Mouse (Mus musculus): ENCODE results near the gene Slc30a1. TPM values are rescaled to one million over a fixed set of nuclear protein-coding genes. Genes with fewer than 3 reads are reported as not detected.

Slc30a1 gene
- polyA plus RNA-seq, 1 experiment from 2014 or later = 3.1 TPM

DNA sequence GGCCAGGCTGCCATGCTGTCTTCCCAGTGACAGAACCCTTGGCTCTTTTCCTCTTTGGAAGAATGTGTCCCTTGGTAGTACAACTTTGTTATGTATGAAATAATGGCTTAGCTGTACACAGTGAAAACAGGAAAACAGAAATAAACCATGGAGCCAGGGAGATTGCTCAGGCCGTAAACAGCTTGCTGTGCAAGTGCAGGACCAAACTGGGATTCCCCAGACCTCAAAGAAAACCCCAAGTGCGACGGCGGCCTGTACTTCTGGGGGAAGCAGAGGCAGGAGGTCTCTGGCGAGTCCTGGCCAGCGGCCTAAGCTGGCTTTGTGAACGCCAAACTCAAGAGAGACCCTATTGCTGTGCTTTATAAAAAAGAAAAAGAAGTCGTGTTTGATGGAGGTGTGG lies 42.0 kb downstream of the Slc30a1 start:
- Histone ChIP-seq H3K4me3 (no peak overlapping the region), H3K9me3 (no peaks in the 10 kb centered on the region), H3K27ac (no peak overlapping the region), H3K27me3 (no peaks in the 10 kb centered on the region), H3K4me1 (no peaks in the 10 kb centered on the region), H3K36me3 (no peaks in the 10 kb centered on the region), H3K9ac (no peak overlapping the region), H3K4me2 (no peak overlapping the region)
- ATAC-seq (ENCODE audit: borderline replicate concordance, extremely low read depth, low FRiP score, low TSS enrichment) = no peak
- 76% methylated on average over 8 of the region's 8 CpGs for WGBS

DNA sequence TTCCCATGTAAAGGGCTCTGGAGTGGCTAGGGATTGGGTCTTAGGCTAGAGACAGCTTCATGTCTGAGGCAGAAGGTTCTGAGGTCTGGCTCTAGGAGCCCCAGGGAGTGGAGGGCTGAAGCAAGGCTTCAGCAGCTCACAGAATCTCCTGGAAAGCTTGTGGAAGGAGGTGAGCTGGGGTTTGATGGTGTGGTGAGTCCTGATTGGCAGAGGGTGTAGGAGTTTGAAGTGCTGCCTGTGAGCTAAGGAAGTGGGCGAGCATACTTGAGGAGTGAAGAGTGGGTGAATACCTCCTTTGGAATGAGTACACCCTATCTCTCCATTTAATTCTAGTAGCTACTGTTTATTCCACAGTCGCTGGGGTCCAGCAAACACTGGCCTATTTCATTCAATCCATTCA lies 44.0 kb downstream of the Slc30a1 start:
- H3K27me3 ChIP-seq = no peaks in the 10 kb centered on the region
- H3K9me3 ChIP-seq = no peaks in the 10 kb centered on the region
- H3K36me3 ChIP-seq = no peaks in the 10 kb centered on the region
- H3K9ac ChIP-seq = no peak overlapping the region
- no peak overlapping the region for H3K4me2 ChIP-seq
- no peak overlapping the region for H3K27ac ChIP-seq
- WGBS = 26% methylated on average over 2 of the region's 2 CpGs
- peaks cover 3% of the 10 kb centered on the region; the same call in 1 of the 2 replicates for H3K4me1 ChIP-seq
- ATAC-seq (ENCODE audit: borderline replicate concordance, extremely low read depth, low FRiP score, low TSS enrichment) = no peak
- H3K4me3 ChIP-seq = no peak overlapping the region

DNA sequence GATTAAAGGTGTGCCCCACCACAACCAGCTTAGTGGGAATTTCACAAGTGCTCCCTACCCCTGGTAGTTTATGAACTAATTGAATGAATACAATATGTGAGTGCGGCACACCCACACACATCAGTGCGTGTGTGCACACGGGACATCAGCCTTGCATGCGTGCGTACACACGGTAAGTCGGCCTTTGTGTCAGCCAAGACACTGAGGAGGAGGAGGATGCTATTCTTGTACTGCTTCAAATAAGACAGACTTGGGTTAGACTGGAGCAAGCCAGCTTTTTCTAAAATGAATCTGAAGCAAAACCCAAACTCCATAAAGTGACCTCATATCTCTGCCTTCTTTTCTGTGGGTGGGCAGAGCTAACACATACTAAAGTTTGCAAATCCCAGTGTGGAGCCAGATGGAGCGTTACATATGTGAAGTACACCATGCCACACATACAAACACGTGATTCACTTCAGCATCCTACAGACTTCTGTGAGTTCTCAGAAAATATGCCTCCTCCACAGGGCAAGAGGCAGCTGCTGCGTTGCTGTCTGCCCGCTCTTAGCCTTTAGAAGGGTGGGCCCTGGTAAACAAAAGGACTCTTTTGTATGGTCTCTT lies 46.3 kb downstream of the Slc30a1 start:
- Histone ChIP-seq H3K27ac (no peak overlapping the region), H3K4me3 (no peak overlapping the region), H3K9ac (no peak overlapping the region), H3K4me2 (no peak overlapping the region), H3K4me1 (peaks cover 9% of the 10 kb centered on the region; the same call in 1 of the 2 replicates), H3K9me3 (no peaks in the 10 kb centered on the region), H3K36me3 (no peaks in the 10 kb centered on the region), H3K27me3 (no peaks in the 10 kb centered on the region)
- no peak for ATAC-seq (ENCODE audit: borderline replicate concordance, extremely low read depth, low FRiP score, low TSS enrichment)
- 85% methylated on average over 11 of the region's 11 CpGs for WGBS

DNA sequence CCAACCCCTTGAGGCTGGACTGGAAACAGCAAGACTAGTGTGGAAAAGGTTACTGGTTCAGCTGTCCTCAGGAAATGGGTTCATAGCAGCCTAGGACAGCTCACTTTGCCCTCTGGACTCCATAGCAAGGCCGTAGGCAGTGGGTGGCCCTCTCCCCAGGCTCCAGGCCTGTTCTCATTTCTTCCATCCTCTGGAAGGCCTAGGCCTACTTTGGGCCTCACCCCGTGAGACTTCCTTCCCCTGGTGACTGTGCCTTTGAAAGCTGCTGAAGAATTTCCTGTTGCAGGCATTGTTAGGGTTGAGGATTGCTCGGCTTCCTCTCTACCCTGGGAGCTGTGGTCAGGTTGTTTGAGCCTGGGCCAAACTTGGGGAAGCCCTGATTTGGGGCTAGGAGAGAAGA lies 48.5 kb downstream of the Slc30a1 start:
- Histone ChIP-seq H3K4me1 (peaks cover 9% of the 10 kb centered on the region; the same call in 1 of the 2 replicates), H3K9ac (no peak overlapping the region), H3K36me3 (no peaks in the 10 kb centered on the region), H3K27me3 (no peaks in the 10 kb centered on the region), H3K9me3 (no peaks in the 10 kb centered on the region), H3K4me2 (no peak overlapping the region), H3K4me3 (no peak overlapping the region), H3K27ac (peak overlapping the region; percentile 76)
- 51% methylated on average over 3 of the region's 3 CpGs for WGBS
- ATAC-seq (ENCODE audit: borderline replicate concordance, extremely low read depth, low FRiP score, low TSS enrichment) = peak; percentile 66

DNA sequence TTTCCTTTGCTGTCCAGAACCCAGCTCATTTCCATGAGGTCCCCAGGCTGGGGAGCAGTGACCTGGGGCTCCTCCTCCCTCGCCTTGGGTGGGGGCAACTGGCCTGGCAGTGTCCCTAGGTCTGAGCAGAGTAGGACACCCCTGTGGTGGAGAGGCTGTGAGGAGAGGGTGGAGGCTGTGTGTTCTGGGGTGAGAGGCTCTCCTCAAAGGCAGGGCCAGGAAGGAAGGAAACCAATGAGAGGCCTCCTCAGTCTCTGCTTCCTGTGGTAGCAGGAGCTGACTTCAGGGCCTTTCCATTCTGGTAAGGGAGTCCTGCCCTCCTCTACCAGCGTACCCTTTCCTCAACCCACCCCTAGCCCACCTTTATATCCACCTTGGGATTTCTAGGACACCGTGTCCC lies 49.7 kb downstream of the Slc30a1 start:
- Histone ChIP-seq H3K36me3 (no peaks in the 10 kb centered on the region), H3K9me3 (no peaks in the 10 kb centered on the region), H3K9ac (0 out of 2 replicates have a peak overlapping the region, but pooled peaks have one; percentile 5), H3K4me1 (peaks cover 9% of the 10 kb centered on the region; the same call in 1 of the 2 replicates), H3K27me3 (no peaks in the 10 kb centered on the region), H3K4me3 (no peak overlapping the region), H3K27ac (peak overlapping the region; percentile 76), H3K4me2 (peak overlapping the region; percentile 37)
- peak; percentile 71; the same call in 1 of the 2 replicates for ATAC-seq (ENCODE audit: borderline replicate concordance, extremely low read depth, low FRiP score, low TSS enrichment)
- 47% methylated on average over 3 of the region's 3 CpGs for WGBS

DNA sequence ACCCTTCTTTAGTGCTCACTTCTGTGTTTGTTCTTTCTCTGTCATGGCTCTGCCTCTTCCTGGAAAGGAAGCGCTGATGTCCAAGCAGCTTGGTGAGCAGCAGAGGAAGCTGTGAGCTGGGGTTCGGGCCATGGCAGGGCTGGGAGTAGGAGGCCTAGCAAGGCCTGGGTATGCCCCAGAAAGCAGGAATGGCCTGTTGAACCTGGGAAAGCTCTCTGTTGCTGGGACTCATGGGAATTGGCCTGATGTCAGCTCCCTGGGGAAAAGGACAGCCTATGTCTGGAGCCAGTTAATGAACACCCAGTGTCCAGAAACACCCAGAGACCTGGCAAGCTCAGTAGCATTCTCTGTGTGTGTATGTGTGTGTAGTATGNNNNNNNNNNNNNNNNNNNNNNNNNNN lies 50.3 kb downstream of the Slc30a1 start:
- Histone ChIP-seq H3K4me2 (peak overlapping the region; percentile 37), H3K36me3 (no peaks in the 10 kb centered on the region), H3K4me1 (peaks cover 9% of the 10 kb centered on the region; the same call in 1 of the 2 replicates), H3K9ac (0 out of 2 replicates have a peak overlapping the region, but pooled peaks have one; percentile 5), H3K27me3 (no peaks in the 10 kb centered on the region), H3K9me3 (no peaks in the 10 kb centered on the region), H3K27ac (peak overlapping the region; percentile 76), H3K4me3 (no peak overlapping the region)
- WGBS = 60% methylated on average over 2 of the region's 2 CpGs
- ATAC-seq (ENCODE audit: borderline replicate concordance, extremely low read depth, low FRiP score, low TSS enrichment) = peak; percentile 3; the same call in 1 of the 2 replicates

DNA sequence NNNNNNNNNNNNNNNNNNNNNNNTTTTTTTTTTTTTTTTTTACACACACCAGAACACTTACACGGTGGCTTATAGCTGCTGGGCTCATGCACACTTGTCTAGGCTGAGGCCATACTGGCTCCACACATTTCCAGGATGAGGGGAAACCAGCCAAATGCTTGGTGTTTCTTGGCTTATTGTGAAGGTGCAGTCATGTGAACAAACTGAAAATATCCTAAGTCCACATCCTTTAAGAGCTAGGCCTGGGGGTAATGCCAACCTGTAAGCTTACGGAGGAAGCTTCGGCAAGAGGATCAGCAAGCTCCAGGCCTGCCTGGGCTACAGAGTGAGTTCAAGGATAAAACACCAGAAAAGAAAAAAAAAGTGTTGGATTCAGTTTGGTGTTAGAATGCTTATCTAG lies 50.8 kb downstream of the Slc30a1 start:
- Histone ChIP-seq H3K27ac (0 out of 2 replicates have a peak overlapping the region, but pooled peaks have one; percentile 76), H3K9ac (no peak overlapping the region), H3K4me3 (no peak overlapping the region), H3K27me3 (no peaks in the 10 kb centered on the region), H3K9me3 (no peaks in the 10 kb centered on the region), H3K4me2 (no peak overlapping the region), H3K4me1 (peaks cover 9% of the 10 kb centered on the region; the same call in 1 of the 2 replicates), H3K36me3 (no peaks in the 10 kb centered on the region)
- no peak for ATAC-seq (ENCODE audit: borderline replicate concordance, extremely low read depth, low FRiP score, low TSS enrichment)
- WGBS = 68% methylated on average over 3 of the region's 3 CpGs

DNA sequence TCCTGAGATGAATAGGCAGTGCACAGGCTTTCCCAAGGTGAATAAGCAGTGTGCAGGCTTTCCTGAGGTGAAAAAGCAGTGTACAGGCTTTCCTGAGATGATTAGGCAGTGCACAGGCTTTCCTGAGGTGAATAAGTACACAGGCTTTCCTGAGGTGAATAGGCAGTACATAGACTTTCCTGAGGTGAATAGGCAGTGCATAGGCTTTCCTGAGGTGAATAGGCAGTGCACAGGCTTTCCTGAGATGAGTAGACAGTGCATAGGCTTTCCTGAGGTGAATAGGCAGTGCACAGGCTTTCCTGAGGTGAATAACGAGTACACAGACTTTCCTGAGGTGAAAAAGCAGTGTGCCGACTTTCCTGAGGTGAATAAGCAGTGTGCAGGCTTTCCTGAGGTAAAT lies 54.4 kb downstream of the Slc30a1 start:
- no peak overlapping the region for H3K4me3 ChIP-seq
- H3K4me1 ChIP-seq = peaks cover 6% of the 10 kb centered on the region; the same call in 1 of the 2 replicates
- WGBS = 35% methylated on average over 2 of the region's 2 CpGs
- H3K9ac ChIP-seq = no peak overlapping the region
- ATAC-seq (ENCODE audit: borderline replicate concordance, extremely low read depth, low FRiP score, low TSS enrichment) = no peak
- H3K27ac ChIP-seq = no peak overlapping the region
- no peaks in the 10 kb centered on the region for H3K27me3 ChIP-seq
- no peaks in the 10 kb centered on the region for H3K36me3 ChIP-seq
- H3K9me3 ChIP-seq = no peaks in the 10 kb centered on the region
- H3K4me2 ChIP-seq = no peak overlapping the region

Other genes with a start within 250 kb of the Slc30a1 start
- 25.1 and 27.0 TPM in 2 replicates for gene Lpgat1, start 188.9 kb upstream of the Slc30a1 start, polyA plus RNA-seq (2015; fragmentation: Nextera tagmentation; extraction: Ambion mirVana)
- 49.6 and 53.9 TPM in 2 replicates for gene Nek2, start 85.3 kb upstream of the Slc30a1 start, polyA plus RNA-seq (2015; fragmentation: Nextera tagmentation; extraction: Ambion mirVana)
- 1.3 and 2.8 TPM in 2 replicates for gene Rd3, start 70.6 kb downstream of the Slc30a1 start, polyA plus RNA-seq (2015; fragmentation: Nextera tagmentation; extraction: Ambion mirVana)
- gene Traf5, start 185.8 kb downstream of the Slc30a1 start, polyA plus RNA-seq (2015; fragmentation: Nextera tagmentation; extraction: Ambion mirVana) = 22.0 and 22.4 TPM in 2 replicates
- 26.8 and 29.3 TPM in 2 replicates for gene Rcor3, start 231.3 kb downstream of the Slc30a1 start, polyA plus RNA-seq (2015; fragmentation: Nextera tagmentation; extraction: Ambion mirVana)